Mouse (Mus musculus) layer of hippocampus, adult 2 months (tissue): Measurements from ENCODE around the gene Mmp12. TPM values are rescaled to one million over a fixed set of nuclear protein-coding genes. Genes with fewer than 3 reads are reported as not detected.
"Not testable (repeated sequence)": the region's sequence is repeated elsewhere in the genome, so short reads cannot be mapped to it uniquely, and the experiment has no call there.

Experiments used
- DNase-seq, 2 experiments: peaks; one replicate each; pipeline ENCODE4 v3.0.0; 2022; ENCODE audit warnings: low spot score in 2 of 2
- H3K27ac ChIP-seq: fragments of 200-600 bp; 2 replicates; pipeline ENCODE4 v1.8.1; 2022
- H3K4me3 ChIP-seq: fragments of 200-600 bp; 2 replicates; pipeline ENCODE4 v1.8.1; 2022; ENCODE audit warnings: mild to moderate bottlenecking
- CTCF ChIP-seq: fragments of 200-600 bp; conservative IDR thresholded peaks from 2 replicates; pipeline ENCODE4 v1.8.1; 2022; ENCODE audit warnings: antibody characterized with exemption, mild to moderate bottlenecking, moderate library complexity
- long read RNA-seq, 2 experiments: library from polyadenylated mRNA; stranded (forward); transcript quantifications; one replicate each; pipeline ENCODE4 v2.0.0; 2021; ENCODE audit warnings: borderline mapping rate in 2 of 2
- total RNA-seq, 2 experiments: library from RNA; stranded (reverse); gene quantifications; 2 replicates each; pipeline ENCODE4 v1.2.3; 2021

Gene Mmp12
- not detected for total RNA-seq
- long read RNA-seq, experiment 1: 0 reads
- long read RNA-seq, experiment 2: 0 reads

DNA sequence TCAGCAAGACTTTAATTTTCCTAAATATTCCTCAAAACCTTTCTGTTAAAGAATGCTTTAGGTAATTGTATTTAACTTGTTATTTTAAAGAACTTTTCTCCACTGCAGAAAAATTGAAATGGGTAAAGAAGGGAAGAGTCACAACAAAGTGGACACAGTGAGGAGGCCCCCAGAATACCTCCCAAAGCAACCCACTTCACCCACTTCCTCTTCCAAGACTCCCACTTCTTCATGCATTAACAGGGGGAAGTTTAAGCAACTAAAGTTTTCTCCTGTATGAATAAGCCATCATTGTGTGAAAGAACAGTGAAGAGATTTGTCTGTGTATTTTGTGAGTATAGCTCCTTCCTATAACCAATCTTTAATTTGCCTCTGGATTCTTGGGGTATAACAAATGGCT, at the start of gene Mmp12:
Mmp12 (plus strand) TSS at position 275 of the 400 bp plus-strand sequence.
- Histone ChIP-seq H3K4me3 (no peak within 1 kb of the TSS), H3K27ac (no peak within 1 kb of the TSS)
- DNase-seq: no peak
- TF ChIP-seq CTCF: no peak

DNA sequence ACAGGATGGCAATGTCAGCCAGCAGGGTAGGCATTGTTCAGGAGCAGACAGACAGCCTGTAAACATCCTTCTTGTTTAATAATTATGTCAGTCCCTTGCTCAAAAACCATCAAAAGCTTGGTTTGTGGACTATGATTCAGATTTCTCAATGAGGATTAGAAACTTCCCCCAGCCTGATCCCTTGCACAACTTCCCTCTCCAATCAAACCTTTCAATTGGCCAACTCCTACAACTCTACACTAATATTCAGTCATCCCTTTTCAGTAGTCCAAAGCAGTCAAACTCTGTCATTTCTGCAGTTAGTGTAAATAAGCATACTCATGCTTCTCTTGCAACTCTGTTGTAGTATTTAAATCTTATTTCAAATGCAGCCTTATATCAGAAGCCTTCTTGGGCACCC, 12.3 kb upstream of the Mmp12 start:
- no peak for TF ChIP-seq CTCF
- Histone ChIP-seq H3K4me3 (no peak overlapping the region), H3K27ac (no peak overlapping the region)
- DNase-seq: no peak

DNA sequence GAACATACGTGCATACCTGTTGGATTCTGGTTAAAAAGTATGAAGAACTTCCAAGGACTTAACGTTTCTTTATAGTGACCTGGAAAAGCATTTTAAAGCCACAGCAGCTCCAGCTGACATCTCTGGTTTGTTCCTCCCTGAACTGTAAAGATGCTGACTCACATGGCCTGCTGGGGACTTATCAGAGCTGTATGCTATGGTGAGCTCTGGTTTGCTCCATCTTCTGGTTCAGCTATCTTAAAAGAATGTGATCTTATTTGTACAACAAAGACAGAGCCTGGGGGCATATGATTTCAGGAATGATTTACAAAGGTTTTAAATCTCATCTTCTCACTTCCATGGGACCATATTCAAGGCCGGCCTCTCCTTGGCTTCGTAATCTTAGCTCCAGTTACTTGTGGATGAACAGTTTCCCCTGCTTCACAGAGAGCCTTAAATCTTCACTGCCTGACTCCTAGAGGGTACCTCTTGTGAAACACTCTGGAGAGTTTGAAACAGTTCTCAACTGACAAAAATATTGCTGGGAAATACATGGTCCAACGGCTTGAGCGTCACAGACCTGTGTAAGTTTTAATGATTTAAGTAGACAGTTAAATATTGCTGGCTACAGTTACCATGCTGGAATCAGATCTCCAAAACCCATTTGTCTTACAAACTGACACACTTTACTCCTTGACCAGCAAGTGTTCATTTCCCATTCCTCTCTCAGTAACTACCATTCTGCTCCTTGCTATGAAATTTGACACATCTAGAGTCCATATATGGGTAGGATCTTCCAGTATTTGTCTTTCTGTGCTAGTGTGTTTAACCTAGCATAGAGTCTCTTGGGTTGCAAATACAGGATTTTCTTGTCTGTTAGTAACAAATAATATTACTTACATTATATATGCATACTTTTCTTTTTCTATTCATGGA, 8.2 kb upstream of the Mmp12 start:
- DNase-seq: no peak
- H3K27ac ChIP-seq: no peak overlapping the region
- no peak for TF ChIP-seq CTCF
- no peak overlapping the region for H3K4me3 ChIP-seq

DNA sequence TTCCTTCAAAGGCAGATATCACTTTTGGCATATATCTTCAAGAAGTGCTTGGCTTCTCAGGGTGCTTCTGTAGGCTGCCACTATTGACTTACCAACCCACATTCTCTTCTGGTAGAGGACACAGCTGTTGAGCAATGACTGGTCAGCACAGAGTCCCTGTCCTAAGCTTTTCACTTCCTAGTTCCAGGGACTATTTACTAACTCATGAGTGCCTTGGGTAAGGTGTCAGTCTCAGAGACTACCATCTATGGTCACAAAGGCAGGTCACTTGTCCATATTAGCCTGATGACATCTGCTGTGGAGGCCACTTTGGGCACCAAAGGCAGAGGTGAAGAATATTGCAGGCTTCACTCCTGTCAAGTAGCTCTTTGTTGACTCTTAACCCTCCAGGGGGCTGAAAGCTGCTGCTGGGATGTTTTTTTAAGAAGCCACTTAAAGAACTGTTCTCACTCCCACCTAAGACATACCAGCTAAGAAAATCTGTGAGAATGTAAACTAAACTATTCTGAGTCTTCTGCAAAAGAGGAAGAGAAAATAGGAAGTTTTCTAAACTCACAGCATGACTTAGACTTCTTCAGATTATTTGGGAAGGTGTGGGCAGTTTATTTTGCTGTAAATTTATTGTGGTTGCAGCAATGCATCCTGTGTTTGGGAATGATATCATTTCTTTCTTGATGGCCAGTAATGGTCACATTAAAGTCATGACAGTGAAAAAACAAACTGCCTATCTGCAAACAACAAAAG, 7.3 kb upstream of the Mmp12 start:
- Histone ChIP-seq H3K4me3 (no peak overlapping the region), H3K27ac (no peak overlapping the region)
- TF ChIP-seq CTCF: no peak
- no peak for DNase-seq

DNA sequence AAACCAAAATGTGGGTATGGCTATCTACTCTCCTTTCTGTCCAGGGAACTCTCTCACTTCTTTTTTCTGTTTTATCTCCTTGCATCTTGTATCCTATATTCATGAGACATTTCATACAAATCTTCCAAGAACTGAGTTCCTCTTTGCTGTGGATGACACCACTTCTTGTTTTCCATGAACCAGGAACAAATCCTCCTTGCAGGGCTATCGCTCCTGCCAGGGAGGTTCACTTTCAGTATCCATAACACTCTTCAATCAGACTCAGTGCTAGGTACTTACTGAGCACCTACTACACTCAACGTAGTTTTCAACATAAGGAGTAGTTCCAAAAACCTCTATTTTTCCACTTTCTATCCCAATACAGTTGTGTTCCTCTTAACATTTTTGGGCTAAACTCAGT, 1.3 kb downstream of the Mmp12 start:
- H3K27ac ChIP-seq: no peak overlapping the region
- DNase-seq: no peak

DNA sequence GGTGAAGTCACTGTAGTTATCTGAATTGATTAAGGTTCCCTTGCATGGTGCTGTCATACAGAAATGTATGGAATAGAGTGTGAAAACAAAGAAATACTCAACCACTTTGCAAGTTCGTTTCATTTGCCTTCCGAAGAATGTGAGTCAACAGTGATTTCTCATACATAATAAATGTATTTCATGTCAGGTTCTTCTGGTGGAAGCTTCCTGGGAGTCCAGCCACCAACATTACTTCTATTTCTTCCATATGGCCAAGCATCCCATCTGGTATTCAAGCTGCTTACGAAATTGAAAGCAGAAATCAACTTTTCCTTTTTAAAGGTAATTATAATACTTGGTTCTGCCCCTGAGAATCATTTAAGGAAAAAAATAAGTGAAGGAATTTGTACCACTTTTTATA, 10.4 kb downstream of the Mmp12 start:
- H3K4me3 ChIP-seq: no peak overlapping the region
- TF ChIP-seq CTCF: no peak
- DNase-seq: peak in 1 of 2 experiments; percentile 34
- no peak overlapping the region for H3K27ac ChIP-seq

More for the DNA sequence above, 1.3 kb downstream of the Mmp12 start:
- no peak for TF ChIP-seq CTCF
- H3K4me3 ChIP-seq: no peak overlapping the region

DNA sequence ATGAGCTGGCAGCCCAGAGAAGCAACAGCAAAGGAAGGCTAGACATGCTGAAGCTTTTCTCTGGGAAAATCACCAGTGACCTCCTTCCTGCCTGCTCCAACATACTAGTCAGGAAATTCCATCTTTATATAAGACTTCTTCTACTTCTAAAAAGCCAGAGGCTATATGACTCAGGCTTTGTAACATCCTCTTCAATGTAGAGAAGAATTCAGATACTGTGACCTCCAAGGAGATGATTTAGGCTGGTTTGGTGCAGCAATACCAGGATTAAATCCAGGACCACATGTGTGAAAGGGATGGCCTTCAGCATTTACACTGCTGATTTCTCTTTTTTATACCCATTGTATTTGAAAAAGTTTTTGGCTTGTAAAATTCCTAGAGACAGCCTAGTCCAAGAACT, 43.8 kb downstream of the Mmp12 start, which contains the start of gene Mmp1b:
Mmp1b (minus strand) TSS at position 101 of the 400 bp plus-strand sequence.
- Histone ChIP-seq H3K27ac (no peak within 1 kb of the TSS), H3K4me3 (no peak within 1 kb of the TSS)
- TF ChIP-seq CTCF: no peak
- no peak for DNase-seq

DNA sequence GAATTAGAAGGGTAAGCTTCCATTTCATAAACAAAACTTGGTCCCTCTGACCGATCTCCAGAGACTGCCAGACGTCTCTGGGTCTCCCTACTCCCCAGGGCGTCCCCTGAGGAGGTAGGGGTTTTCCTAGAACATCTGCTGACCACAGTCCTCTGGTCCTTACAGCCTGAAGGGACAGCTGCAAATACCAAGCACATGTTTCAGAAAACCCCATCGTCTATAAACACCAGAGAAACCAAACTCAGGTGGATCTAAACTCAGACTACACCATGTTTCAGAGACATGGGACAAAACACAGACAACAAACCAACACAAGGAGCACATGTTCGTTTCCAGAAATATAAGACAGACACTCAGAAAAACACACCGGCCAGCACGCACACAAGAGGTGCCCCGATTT, 52.4 kb downstream of the Mmp12 start:
- DNase-seq: not testable (repeated sequence)

More for the DNA sequence above, 52.4 kb downstream of the Mmp12 start:
- H3K4me3 ChIP-seq, H3K27ac ChIP-seq: not testable (repeated sequence)

Other genes with a start within 250 kb of the Mmp12 start
- gene Dync2h1, start 159.9 kb upstream of the Mmp12 start, total RNA-seq: 10 to 100 TPM; 31.5 to 33.8 TPM
- 10 to 100 TPM; 75.5 to 75.7 TPM for gene Dcun1d5, start 159.9 kb upstream of the Mmp12 start, total RNA-seq
- under 1 TPM in 1 of 2 experiments, not detected in 1; 0.18 TPM for gene Mmp13, start 71.9 kb upstream of the Mmp12 start, total RNA-seq
- gene Mmp1b, start 43.7 kb downstream of the Mmp12 start, total RNA-seq: not detected
- gene Mmp3, start 101.4 kb downstream of the Mmp12 start, total RNA-seq: not detected
- not detected for gene Mmp10, start 158.0 kb downstream of the Mmp12 start, total RNA-seq
- gene Mmp8, start 214.1 kb downstream of the Mmp12 start, total RNA-seq: not detected
- gene Mmp27, start 227.0 kb downstream of the Mmp12 start, total RNA-seq: not detected